Mouse (Mus musculus): ENCODE measurements around the gene Tmem208. TPM values are rescaled to one million over a fixed set of nuclear protein-coding genes. Genes with fewer than 3 reads are reported as not detected.

The Tmem208 gene
- polyA plus RNA-seq, 1 experiment from 2014 or later = 105 TPM

DNA sequence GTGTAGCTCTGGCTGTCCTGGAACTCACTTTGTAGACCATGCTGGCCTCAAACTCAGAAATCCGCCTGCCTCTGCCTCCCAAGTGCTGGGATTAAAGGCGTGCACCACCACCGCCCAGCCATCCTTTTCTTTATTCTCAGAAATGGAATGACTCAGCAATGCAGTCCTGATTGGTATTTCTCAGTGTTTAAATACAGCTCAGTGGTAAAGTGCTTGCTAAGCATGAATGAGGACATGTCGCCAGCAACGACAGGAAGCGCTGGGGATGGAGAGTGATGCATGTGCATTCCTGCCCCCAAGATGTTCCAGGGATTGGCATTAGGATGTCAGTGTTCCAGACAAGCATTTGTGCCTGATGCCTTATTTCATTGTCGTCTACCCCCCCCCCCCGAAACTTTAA is 22.8 kb upstream of the Tmem208 start:
- no peak overlapping the region for H3K9ac ChIP-seq (ENCODE audit: low read length)
- no peak overlapping the region for H3K27ac ChIP-seq (replicated peaks)
- whole genome bisulfite sequencing = 70% methylated on average over 7 of the region's 8 CpGs
- ATAC-seq (ENCODE audit: low FRiP score, low TSS enrichment) = no peak
- DNase-seq (ENCODE audit: low spot score) = no peak
- no peak overlapping the region for H3K4me3 ChIP-seq (ENCODE audit: low read depth, low read length)
- H3K27me3 ChIP-seq (ENCODE audit: control insufficient read depth, insufficient read depth, low read length) = no peaks in the 10 kb centered on the region
- no peak for TF ChIP-seq EP300 (optimal IDR thresholded peaks at IDR 0.05)
- no peak for TF ChIP-seq CTCF (IDR thresholded peaks at IDR 0.05; ENCODE audit: low read depth)
- no peaks in the 10 kb centered on the region for H3K9me3 ChIP-seq (ENCODE audit: control insufficient read depth, low read length)
- no peak overlapping the region for H3K4me2 ChIP-seq (replicated peaks; ENCODE audit: low read depth)
- H3K4me1 ChIP-seq (replicated peaks; ENCODE audit: control insufficient read depth, insufficient read depth) = peaks cover 12% of the 10 kb centered on the region
- peaks cover 23% of the 10 kb centered on the region for H3K36me3 ChIP-seq (ENCODE audit: control insufficient read depth, insufficient read depth, low read length)

DNA sequence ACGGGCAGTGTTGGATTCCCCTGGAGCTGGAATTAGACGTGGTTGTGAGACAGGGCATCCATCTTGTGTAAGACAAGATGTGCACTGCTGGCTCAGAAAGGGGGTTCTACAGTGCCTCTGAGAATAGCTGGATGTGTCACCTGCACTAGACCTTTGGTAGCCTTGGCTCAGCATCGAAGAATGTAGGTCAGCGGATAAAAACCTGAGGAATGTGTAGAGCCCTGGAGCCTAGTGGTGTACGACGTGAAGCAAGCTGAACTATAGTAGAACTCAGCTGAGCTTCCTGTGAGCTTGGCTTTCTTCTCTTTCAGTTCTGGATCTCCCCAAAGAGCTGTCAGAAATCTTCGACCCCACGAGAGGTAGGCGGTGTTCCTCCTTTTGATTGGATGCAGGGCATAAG is 22.3 kb upstream of the Tmem208 start:
- peaks cover 21% of the 10 kb centered on the region for H3K36me3 ChIP-seq (ENCODE audit: control insufficient read depth, insufficient read depth, low read length)
- WGBS = 72% methylated on average over 9 of the region's 9 CpGs
- H3K4me3 ChIP-seq (ENCODE audit: low read depth, low read length) = no peak overlapping the region
- no peaks in the 10 kb centered on the region for H3K9me3 ChIP-seq (ENCODE audit: control insufficient read depth, low read length)
- DNase-seq (ENCODE audit: low spot score) (no peak), ATAC-seq (ENCODE audit: low FRiP score, low TSS enrichment) (no peak)
- no peak overlapping the region for H3K4me2 ChIP-seq (replicated peaks; ENCODE audit: low read depth)
- H3K27ac ChIP-seq (replicated peaks) = no peak overlapping the region
- H3K9ac ChIP-seq (ENCODE audit: low read length) = no peak overlapping the region
- TF ChIP-seq EP300 (optimal IDR thresholded peaks at IDR 0.05) (no peak), CTCF (IDR thresholded peaks at IDR 0.05; ENCODE audit: low read depth) (no peak)
- peaks cover 7% of the 10 kb centered on the region for H3K4me1 ChIP-seq (replicated peaks; ENCODE audit: control insufficient read depth, insufficient read depth)
- H3K27me3 ChIP-seq (ENCODE audit: control insufficient read depth, insufficient read depth, low read length) = no peaks in the 10 kb centered on the region

DNA sequence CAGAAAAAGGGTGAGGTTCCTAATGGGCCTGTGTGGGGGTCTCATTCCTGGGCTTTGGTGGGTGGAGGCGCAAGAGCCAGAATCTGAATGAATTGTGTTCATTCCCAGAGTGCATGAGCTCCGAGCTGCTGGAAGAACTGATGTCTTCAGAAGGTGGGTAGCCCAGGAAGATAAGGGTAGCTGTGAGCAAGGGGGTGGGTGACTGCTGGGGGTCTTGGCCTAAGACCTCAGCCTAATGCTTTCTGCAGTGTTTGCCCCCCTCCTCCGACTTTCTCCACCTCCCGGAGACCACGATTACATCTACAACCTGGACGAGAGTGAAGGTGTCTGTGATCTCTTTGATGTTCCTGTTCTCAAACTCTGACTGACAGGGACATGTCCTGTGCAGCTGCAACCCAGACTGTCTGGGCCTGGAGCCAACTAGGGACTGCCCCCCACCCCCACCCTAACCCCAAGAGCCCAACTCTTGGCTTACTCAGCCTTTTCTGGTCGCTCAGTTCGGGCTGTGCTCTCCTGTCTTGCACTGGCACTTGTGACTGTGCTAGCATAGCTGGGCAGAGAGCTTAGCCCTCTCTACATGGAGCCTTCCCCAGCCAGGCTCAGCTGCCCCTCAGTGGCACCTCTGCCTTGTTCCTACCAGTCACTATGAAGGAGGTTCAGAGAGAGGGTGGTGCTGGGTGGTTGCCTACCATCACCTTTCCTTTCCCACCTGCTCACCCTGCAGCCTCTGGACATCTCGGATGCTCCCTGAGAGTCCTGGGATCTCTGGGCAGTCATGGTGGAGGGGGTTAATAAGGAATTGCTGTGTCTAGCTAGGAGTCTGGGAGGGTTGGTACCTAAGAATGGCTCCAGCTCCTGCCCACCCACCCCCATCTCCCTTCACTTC is 21.6 kb upstream of the Tmem208 start:
- DNase-seq (ENCODE audit: low spot score) (no peak), ATAC-seq (ENCODE audit: low FRiP score, low TSS enrichment) (peak; percentile 4; the same call in 1 of the 2 replicates)
- H3K4me1 ChIP-seq (replicated peaks; ENCODE audit: control insufficient read depth, insufficient read depth) = peaks cover 7% of the 10 kb centered on the region; the same call in 1 of the 2 replicates
- H3K4me2 ChIP-seq (replicated peaks; ENCODE audit: low read depth) = peak overlapping the region; percentile 20; the same call in 1 of the 2 replicates
- H3K27me3 ChIP-seq (ENCODE audit: control insufficient read depth, insufficient read depth, low read length) = no peaks in the 10 kb centered on the region
- H3K4me3 ChIP-seq (ENCODE audit: low read depth, low read length) = no peak overlapping the region
- peak overlapping the region; percentile 92 for H3K27ac ChIP-seq (replicated peaks)
- no peak overlapping the region for H3K9ac ChIP-seq (ENCODE audit: low read length)
- no peaks in the 10 kb centered on the region for H3K9me3 ChIP-seq (ENCODE audit: control insufficient read depth, low read length)
- WGBS = 40% methylated on average over 9 of the region's 9 CpGs
- TF ChIP-seq CTCF (IDR thresholded peaks at IDR 0.05; ENCODE audit: low read depth) (no peak), EP300 (optimal IDR thresholded peaks at IDR 0.05) (no peak)
- H3K36me3 ChIP-seq (ENCODE audit: control insufficient read depth, insufficient read depth, low read length) = peaks cover 21% of the 10 kb centered on the region

DNA sequence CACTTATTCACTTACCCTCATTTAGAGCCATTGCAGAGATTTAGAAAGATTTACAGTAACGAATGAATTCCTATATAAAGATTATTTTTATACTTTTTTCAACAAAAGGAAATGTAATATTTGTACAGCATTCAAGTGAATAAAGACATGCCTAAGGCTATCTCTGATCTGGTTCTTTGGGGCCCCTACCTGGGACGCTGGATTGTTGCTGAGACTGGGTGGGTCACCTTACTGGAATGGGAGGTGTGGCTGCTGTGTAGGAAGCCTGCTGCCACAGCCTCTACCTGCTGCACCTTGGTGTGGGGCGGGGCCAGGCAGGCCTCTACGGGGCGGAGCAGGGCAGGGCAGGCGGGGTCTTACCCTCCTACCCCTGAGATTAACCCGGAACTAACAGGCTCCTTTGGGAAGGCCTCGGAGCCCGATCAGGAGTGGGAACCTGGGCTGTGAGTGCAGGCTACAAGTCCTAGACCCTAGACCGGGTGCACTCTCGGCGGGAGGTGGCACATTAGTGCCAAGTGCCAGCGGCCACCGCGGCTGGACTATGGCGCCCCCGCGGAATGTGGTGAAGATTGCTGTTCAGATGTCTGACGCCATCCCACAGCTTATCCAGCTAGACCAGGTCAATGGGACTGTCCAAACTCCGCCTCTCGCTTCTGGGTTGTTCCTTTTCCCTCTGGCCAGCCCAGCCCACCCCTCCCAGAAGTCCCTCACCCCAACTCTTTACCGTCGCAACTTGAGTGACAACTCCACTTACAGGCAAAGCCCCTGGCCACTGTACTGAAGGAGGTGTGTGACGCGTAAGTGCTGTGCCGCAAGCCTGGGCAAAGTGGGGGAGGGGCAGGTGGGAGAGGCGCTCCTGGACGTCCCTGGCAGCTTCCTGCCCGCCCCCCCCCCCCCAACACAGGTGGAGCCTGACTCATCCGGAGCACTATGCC is 20.7 kb upstream of the Tmem208 start, which contains the start of gene Elmo3:
TSS of gene Elmo3 (plus strand) at position 391 of the 935 bp plus-strand sequence.
- Histone ChIP-seq H3K4me3 (ENCODE audit: low read depth, low read length) (peak within 1 kb of the TSS; percentile 47), H3K9ac (ENCODE audit: low read length) (peak within 1 kb of the TSS; percentile 67), H3K4me2 (replicated peaks; ENCODE audit: low read depth) (peak within 1 kb of the TSS; percentile 74), H3K4me1 (replicated peaks; ENCODE audit: control insufficient read depth, insufficient read depth) (peaks cover 7% of the 10 kb centered on the region; the same call in 1 of the 2 replicates), H3K36me3 (ENCODE audit: control insufficient read depth, insufficient read depth, low read length) (peaks cover 18% of the 10 kb centered on the region), H3K27ac (replicated peaks) (peak within 1 kb of the TSS; percentile 92), H3K9me3 (ENCODE audit: control insufficient read depth, low read length) (no peaks in the 10 kb centered on the region), H3K27me3 (ENCODE audit: control insufficient read depth, insufficient read depth, low read length) (no peaks in the 10 kb centered on the region)
- TF ChIP-seq EP300 (optimal IDR thresholded peaks at IDR 0.05) (no peak), CTCF (IDR thresholded peaks at IDR 0.05; ENCODE audit: low read depth) (peak; percentile 41)
- DNase-seq (ENCODE audit: low spot score) = peak; percentile 96
- WGBS = 4% methylated on average over 29 of the region's 30 CpGs
- ATAC-seq (ENCODE audit: low FRiP score, low TSS enrichment) = peak; percentile 94

DNA sequence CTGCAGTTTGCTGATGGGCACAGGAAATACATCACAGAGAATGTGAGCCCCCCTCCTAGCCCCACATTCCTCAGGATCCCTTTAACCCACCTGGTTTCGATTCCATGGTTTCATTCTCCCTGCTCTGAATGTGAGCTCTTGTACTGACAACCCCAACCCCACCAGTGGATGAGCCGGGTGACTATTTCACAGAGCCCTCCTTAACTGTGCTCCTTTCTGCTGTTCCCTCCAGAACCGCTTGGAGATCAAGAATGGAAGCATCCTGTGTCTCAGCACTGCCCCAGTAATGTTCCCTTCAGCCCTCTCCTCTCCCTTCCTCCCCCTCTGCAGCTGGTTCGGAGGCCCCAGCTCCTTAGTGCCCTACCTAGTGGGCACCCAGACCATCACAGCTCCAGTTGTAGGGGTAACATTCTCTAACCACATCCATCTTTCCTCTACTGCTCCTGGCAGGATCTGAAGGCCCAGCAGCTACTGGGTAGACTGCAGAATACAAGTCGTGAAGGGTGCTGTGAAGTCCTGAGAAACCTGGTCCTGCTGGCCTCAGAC is 19.9 kb upstream of the Tmem208 start:
- H3K4me3 ChIP-seq (ENCODE audit: low read depth, low read length) = peak overlapping the region; percentile 47
- peaks cover 7% of the 10 kb centered on the region; the same call in 1 of the 2 replicates for H3K4me1 ChIP-seq (replicated peaks; ENCODE audit: control insufficient read depth, insufficient read depth)
- 28% methylated on average over 5 of the region's 5 CpGs for WGBS
- H3K9me3 ChIP-seq (ENCODE audit: control insufficient read depth, low read length) = no peaks in the 10 kb centered on the region
- peak overlapping the region; percentile 74 for H3K4me2 ChIP-seq (replicated peaks; ENCODE audit: low read depth)
- no peaks in the 10 kb centered on the region for H3K27me3 ChIP-seq (ENCODE audit: control insufficient read depth, insufficient read depth, low read length)
- TF ChIP-seq EP300 (optimal IDR thresholded peaks at IDR 0.05) (no peak), CTCF (IDR thresholded peaks at IDR 0.05; ENCODE audit: low read depth) (peak; percentile 27; the same call in 1 of the 2 replicates)
- H3K27ac ChIP-seq (replicated peaks) = peak overlapping the region; percentile 92
- H3K36me3 ChIP-seq (ENCODE audit: control insufficient read depth, insufficient read depth, low read length) = peaks cover 15% of the 10 kb centered on the region
- ATAC-seq (ENCODE audit: low FRiP score, low TSS enrichment) (peak; percentile 13), DNase-seq (ENCODE audit: low spot score) (no peak)
- H3K9ac ChIP-seq (ENCODE audit: low read length) = peak overlapping the region; percentile 67

All from stomach, postnatal 0 days (tissue).